Mouse (Mus musculus): ENCODE results near the gene Commd1. TPM values are rescaled to one million over a fixed set of nuclear protein-coding genes. Genes with fewer than 3 reads are reported as not detected.

Gene Commd1
- polyA plus RNA-seq (2015; fragmentation: Nextera tagmentation; extraction: Ambion mirVana), result 298 and 316 TPM in 2 replicates

DNA sequence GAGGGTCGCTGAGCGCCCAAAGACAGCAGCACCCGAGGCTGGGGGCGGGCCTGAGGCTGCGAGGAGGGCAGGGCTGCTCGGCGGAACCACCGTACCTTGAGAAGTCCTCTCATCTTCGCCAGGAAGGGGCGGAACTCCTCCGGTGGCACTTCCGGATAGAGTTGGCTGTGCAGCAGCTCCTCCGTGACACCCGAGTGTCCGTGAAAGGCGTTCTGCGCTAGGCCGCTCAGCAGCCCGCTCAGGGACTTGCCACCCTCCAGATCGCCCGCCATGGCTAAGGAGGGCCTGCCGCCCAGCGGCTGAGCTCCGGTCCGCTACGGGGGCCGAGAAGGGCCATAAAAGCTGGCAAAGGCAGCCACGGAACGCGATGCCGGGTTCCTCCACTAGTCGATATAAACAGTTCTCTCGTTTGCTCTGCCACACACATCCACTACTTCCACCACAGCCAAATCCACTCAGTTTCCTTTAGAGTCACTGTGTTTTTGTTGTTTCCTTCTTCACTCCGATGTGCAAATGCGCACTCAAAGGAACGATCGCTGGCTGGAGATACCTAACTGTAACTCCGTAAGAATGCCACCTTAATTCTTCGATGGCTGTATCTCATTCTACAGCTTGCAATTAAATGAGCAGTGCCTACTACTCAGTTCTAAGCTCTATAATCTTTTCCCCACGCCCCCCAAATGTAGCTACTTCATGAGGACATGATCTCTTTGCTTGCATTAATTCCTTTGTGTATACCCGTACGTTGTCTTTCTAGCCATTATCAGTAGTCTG is at the start of gene Commd1, which contains the start of gene Gm28048:
Gene Commd1 (minus strand): TSS at position 399 of the 774 bp plus-strand sequence.
Gene Gm28048 (minus strand): TSS at position 107 of the 774 bp plus-strand sequence.

GRCm38 (mm10) chr11:23007481-23008180 is 25.4 kb upstream of the Commd1 start, which contains the start of gene Fam161a:
Fam161a (plus strand) TSS chr11:23007531.

DNA sequence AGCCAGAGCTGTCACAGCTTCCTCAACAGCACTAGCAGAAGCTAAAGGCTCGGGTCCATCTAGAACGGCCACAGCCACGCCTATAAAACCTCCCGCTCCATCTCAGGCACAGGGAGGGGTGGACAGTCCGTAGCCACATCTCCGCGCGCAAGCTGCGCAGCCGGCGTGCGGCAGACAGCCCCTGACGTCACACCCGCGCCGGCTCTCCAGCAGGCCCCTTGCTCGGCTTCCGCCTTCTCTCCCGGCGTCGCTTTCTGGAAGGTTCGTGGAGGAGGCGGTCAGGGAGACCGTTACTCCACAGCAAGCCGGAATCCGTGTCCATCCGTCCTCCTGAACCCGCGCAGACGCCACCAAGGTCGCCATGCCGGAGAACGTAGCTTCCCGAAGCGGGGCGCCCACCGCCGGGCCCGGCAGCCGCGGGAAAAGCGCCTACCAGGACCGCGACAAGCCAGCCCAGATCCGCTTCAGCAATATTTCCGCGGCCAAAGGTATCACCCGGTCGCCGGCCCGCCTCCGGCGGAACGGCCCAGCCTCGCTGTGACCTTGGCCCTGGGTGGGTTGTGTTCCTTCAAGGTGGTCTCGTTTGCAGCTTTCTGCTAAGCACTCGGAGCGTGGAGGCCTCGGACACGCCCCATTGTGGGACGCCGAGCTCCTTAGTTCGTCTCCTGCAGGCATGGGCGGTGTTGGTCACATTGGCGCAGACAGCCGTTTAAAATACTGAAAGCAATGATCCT is 8.4 kb upstream of the Commd1 start, which contains the start of gene Cct4:
Gene Cct4 (plus strand): TSS at position 127 of the 734 bp plus-strand sequence.

GRCm38 (mm10) chr11:22971835-22972709 is 10.1 kb downstream of the Commd1 start, which contains the start of gene Zrsr1:
Zrsr1 (plus strand) TSS chr11:22972005.

DNA sequence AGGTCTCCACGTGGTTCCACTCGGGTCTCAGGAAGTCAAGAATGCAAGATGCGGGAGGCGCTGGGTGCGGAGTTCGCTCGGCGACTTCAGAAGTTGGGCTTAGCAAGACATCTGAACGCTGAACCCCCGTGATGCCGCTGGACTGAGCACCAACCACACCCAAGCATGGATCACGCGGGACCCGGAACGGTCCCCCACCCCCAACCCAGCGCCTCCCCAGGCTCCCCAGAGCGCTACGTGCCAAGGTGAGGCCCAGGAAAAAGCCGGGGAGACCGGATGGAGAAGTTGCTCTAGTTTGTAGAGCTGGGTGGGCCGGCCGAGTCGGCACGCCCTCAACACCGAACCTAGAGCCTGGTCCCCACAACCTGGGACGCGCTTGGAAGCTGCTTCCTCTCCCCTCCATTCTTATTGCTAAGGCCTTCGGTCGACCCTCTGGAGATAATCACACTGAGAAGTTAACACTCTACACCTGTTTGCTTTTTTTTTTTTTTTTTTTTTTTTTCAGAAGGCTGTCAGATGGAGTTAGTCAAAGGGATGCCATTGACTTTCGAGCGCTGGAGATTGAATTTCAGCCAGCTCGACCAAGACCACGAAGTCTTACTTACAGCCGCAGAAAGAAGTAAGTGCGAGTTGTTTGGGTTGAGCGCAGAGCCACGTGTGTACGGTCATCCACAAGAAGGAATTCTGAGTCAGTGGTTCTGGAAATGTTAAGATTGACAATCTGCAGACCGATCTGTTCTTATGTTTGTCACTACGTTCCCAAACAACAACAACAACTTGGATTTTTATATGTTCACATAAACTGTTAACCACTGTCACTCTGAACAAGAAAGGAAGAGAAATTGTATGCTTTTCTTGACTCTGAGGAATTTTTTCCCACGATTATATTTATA is 121.6 kb downstream of the Commd1 start, which contains the start of gene B3gnt2:
Gene B3gnt2 (minus strand): TSS at position 627 of the 893 bp plus-strand sequence.

Other genes starting within 250 kb of the Commd1 start
- gene B3gnt2, start 121.4 kb downstream of the Commd1 start, polyA plus RNA-seq (2015; fragmentation: Nextera tagmentation; extraction: Ambion mirVana), result 2.2 and 4.4 TPM in 2 replicates
- 2.0 and 3.1 TPM in 2 replicates for gene Zrsr1, start 10.4 kb downstream of the Commd1 start, polyA plus RNA-seq (2015; fragmentation: Nextera tagmentation; extraction: Ambion mirVana)
- 3.6 and 4.1 TPM in 2 replicates for gene Gm28048, start 292 bp downstream of the Commd1 start, polyA plus RNA-seq (2015; fragmentation: Nextera tagmentation; extraction: Ambion mirVana)
- 148 and 150 TPM in 2 replicates for gene Cct4, start 8.1 kb upstream of the Commd1 start, polyA plus RNA-seq (2015; fragmentation: Nextera tagmentation; extraction: Ambion mirVana)
- 2.1 and 2.6 TPM in 2 replicates for gene Fam161a, start 25.1 kb upstream of the Commd1 start, polyA plus RNA-seq (2015; fragmentation: Nextera tagmentation; extraction: Ambion mirVana)